Mouse (Mus musculus) gastrocnemius, postnatal 25 days (tissue): Measurements from ENCODE around the gene Tdrd5. TPM values are rescaled to one million over a fixed set of nuclear protein-coding genes. Genes with fewer than 3 reads are reported as not detected.

Experiments used
- total RNA-seq, 2 experiments: library from RNA; stranded (reverse); gene quantifications; 1 replicate in 1 of 2; 2 replicates in 1 of 2; pipeline ENCODE4 v1.2.3; 2021

The Tdrd5 gene
- total RNA-seq, 2 experiments from 2014 or later, result not detected

Other genes starting within 250 kb of the Tdrd5 start
- gene Fam163a, start 98.6 kb downstream of the Tdrd5 start, total RNA-seq, result not detected
- gene Nphs2, start 7.1 kb upstream of the Tdrd5 start, total RNA-seq, result not detected
- 100 to 1,000 TPM; 338 to 346 TPM for gene Gm2000, start 62.4 kb upstream of the Tdrd5 start, total RNA-seq
- gene Axdnd1, start 117.5 kb upstream of the Tdrd5 start, total RNA-seq, result not detected
- 1 to 10 TPM; 6.5 TPM for gene Soat1, start 170.7 kb upstream of the Tdrd5 start, total RNA-seq
- gene Gm10031, start 220.3 kb upstream of the Tdrd5 start, total RNA-seq, result 10 to 100 TPM; 37.0 to 40.9 TPM